Mouse (Mus musculus) kidney, adult 2 months (tissue): ENCODE results near the gene Ahnak2. TPM values are rescaled to one million over a fixed set of nuclear protein-coding genes. Genes with fewer than 3 reads are reported as not detected.

ENCODE experiments used
- DNase-seq: peaks from one replicate; pipeline ENCODE4 v3.0.0; 2021
- H3K27ac ChIP-seq: fragments of 200-500 bp; 2 replicates; pipeline ENCODE4 v1.5.1; 2012; ENCODE audit warnings: low read depth, low read length, control low read depth, inconsistent platforms; ENCODE audit not compliant: insufficient read depth
- H3K27me3 ChIP-seq: fragments of 200-500 bp; replicated peaks from 2 replicates; pipeline ENCODE4 v1.6.1; 2012; ENCODE audit warnings: mild to moderate bottlenecking, moderate library complexity, low read length, inconsistent platforms; ENCODE audit not compliant: control insufficient read depth, insufficient read depth
- H3K36me3 ChIP-seq: fragments of 200-500 bp; 2 replicates; pipeline ENCODE4 v1.6.1; 2012; ENCODE audit warnings: mild to moderate bottlenecking, moderate library complexity, low read length, inconsistent platforms; ENCODE audit not compliant: control insufficient read depth, insufficient read depth
- H3K4me1 ChIP-seq: fragments of 200-500 bp; 2 replicates; pipeline ENCODE4 v1.6.1; 2011; ENCODE audit warnings: low read length; ENCODE audit not compliant: control insufficient read depth, insufficient read depth
- H3K4me3 ChIP-seq: fragments of 200-500 bp; 2 replicates; pipeline ENCODE4 v1.5.1; 2011; ENCODE audit warnings: mild to moderate bottlenecking, low read depth, low read length, control low read depth; ENCODE audit not compliant: insufficient read depth
- CTCF ChIP-seq: fragments of 200-500 bp; conservative IDR thresholded peaks from 2 replicates; pipeline ENCODE4 v1.5.1; 2011; ENCODE audit warnings: low read depth, mild to moderate bottlenecking, control low read depth, low read length, moderate library complexity, mixed read lengths; ENCODE audit not compliant: insufficient read depth, insufficient read length
- POLR2A ChIP-seq: fragments of 200-500 bp; IDR thresholded peaks from one replicate; pipeline ENCODE4 v1.6.1; 2011; ENCODE audit warnings: low read depth, low read length, control low read depth
- WGBS: fragments of 180-500 bp; shearing (Covaris S2); methylation state at CpG from one replicate; pipeline ENCODE4 v1.1.7; 2018; 5-methylcytosine and 5-hydroxymethylcytosine counted together
- polyA plus RNA-seq: library from polyadenylated mRNA; depleted of rRNA; stranded (reverse); fragments of >200 nt; gene quantifications from 2 replicates; pipeline ENCODE4 v1.2.3, GENCODE M21; 2012

Ahnak2 gene
- polyA plus RNA-seq, 1 experiment, result 0.70 TPM

DNA sequence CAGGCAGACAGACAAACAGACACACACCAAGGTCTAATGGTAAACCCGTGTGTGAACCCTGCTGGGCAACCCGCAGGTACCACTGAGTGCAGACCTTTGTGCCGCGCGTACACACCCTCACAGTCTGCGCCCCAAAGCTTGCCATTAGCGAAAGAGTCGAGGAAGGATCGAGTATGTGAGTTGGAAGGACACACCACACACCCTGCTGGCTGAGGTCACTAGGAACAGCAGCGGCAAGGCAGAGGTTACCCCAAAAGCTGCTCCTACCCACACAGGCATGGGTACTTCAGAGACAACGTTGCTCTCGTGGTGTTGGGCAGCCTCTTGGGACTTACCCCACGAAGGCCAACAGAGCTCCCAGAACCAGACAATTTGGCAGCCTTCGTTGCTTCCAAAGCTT, 30.2 kb downstream of the Ahnak2 start:
- Histone ChIP-seq H3K4me1 (no peaks in the 10 kb centered on the region), H3K4me3 (no peak overlapping the region), H3K27me3 (no peaks in the 10 kb centered on the region), H3K36me3 (no peaks in the 10 kb centered on the region), H3K27ac (no peak overlapping the region)
- 93% methylated on average over 14 of the region's 14 CpGs for WGBS
- TF ChIP-seq CTCF, result no peak
- TF ChIP-seq POLR2A, result no peak
- no peak for DNase-seq

GRCm38 (mm10) chr12:112770396-112770795, 32.1 kb downstream of the Ahnak2 start:
- H3K36me3 ChIP-seq, result no peaks in the 10 kb centered on the region
- TF ChIP-seq CTCF, result no peak
- no peak for TF ChIP-seq POLR2A
- H3K27ac ChIP-seq, result no peak overlapping the region
- 71% methylated on average over 4 of the region's 4 CpGs for WGBS
- no peaks in the 10 kb centered on the region for H3K4me1 ChIP-seq
- no peaks in the 10 kb centered on the region for H3K27me3 ChIP-seq
- DNase-seq, result no peak
- no peak overlapping the region for H3K4me3 ChIP-seq

- H3K27ac ChIP-seq, result no peak overlapping the region
- 88% methylated on average over 2 of the region's 2 CpGs for WGBS
- no peaks in the 10 kb centered on the region for H3K27me3 ChIP-seq
- TF ChIP-seq POLR2A (no peak), CTCF (no peak)
- H3K4me3 ChIP-seq, result no peak overlapping the region
- H3K36me3 ChIP-seq, result no peaks in the 10 kb centered on the region
- no peaks in the 10 kb centered on the region for H3K4me1 ChIP-seq
- no peak for DNase-seq
Measured at GRCm38 (mm10) chr12:112769751-112770150, 32.7 kb downstream of the Ahnak2 start.

GRCm38 (mm10) chr12:112769031-112769430, 33.4 kb downstream of the Ahnak2 start:
- Histone ChIP-seq H3K4me1 (no peaks in the 10 kb centered on the region), H3K27ac (no peak overlapping the region), H3K4me3 (no peak overlapping the region), H3K27me3 (no peaks in the 10 kb centered on the region), H3K36me3 (no peaks in the 10 kb centered on the region)
- DNase-seq, result no peak
- TF ChIP-seq POLR2A (no peak), CTCF (no peak)
- 88% methylated on average over 6 of the region's 6 CpGs for WGBS

DNA sequence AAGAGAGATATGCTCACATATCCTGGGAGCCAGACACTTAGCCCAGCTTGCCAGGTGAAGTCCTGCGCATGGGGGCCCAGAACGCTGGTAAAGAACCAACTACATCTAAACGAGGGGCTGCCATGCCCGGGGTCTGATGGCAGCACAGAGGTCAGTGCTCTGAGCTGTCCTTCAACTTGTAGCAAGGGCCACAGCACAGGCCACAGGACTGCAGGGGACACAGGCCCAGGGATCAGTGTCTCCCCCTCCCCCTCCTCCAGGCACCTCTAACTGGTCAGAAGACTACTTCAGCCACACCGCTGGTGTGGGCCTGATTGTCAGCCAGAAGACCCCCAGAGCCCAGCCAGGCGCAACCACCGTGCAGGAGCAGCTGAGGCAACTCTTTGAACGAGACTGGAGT, 34.3 kb downstream of the Ahnak2 start:
- no peak overlapping the region for H3K27ac ChIP-seq
- TF ChIP-seq POLR2A (no peak), CTCF (no peak)
- H3K4me3 ChIP-seq, result no peak overlapping the region
- no peaks in the 10 kb centered on the region for H3K27me3 ChIP-seq
- DNase-seq, result no peak
- no peaks in the 10 kb centered on the region for H3K4me1 ChIP-seq
- H3K36me3 ChIP-seq, result no peaks in the 10 kb centered on the region
- WGBS, result 79% methylated on average over 8 of the region's 8 CpGs

GRCm38 (mm10) chr12:112767036-112767890, 35.2 kb downstream of the Ahnak2 start:
- no peak overlapping the region for H3K27ac ChIP-seq
- no peak for DNase-seq
- no peaks in the 10 kb centered on the region for H3K36me3 ChIP-seq
- no peaks in the 10 kb centered on the region for H3K27me3 ChIP-seq
- no peak overlapping the region for H3K4me3 ChIP-seq
- WGBS, result 90% methylated on average over 16 of the region's 16 CpGs
- TF ChIP-seq POLR2A (no peak), CTCF (no peak)
- no peaks in the 10 kb centered on the region for H3K4me1 ChIP-seq

GRCm38 (mm10) chr12:112766586-112766985, 35.9 kb downstream of the Ahnak2 start:
- TF ChIP-seq CTCF (no peak), POLR2A (no peak)
- no peak overlapping the region for H3K27ac ChIP-seq
- H3K27me3 ChIP-seq, result no peaks in the 10 kb centered on the region
- WGBS, result 93% methylated on average over 7 of the region's 7 CpGs
- no peaks in the 10 kb centered on the region for H3K36me3 ChIP-seq
- H3K4me1 ChIP-seq, result no peaks in the 10 kb centered on the region
- DNase-seq, result no peak
- no peak overlapping the region for H3K4me3 ChIP-seq

DNA sequence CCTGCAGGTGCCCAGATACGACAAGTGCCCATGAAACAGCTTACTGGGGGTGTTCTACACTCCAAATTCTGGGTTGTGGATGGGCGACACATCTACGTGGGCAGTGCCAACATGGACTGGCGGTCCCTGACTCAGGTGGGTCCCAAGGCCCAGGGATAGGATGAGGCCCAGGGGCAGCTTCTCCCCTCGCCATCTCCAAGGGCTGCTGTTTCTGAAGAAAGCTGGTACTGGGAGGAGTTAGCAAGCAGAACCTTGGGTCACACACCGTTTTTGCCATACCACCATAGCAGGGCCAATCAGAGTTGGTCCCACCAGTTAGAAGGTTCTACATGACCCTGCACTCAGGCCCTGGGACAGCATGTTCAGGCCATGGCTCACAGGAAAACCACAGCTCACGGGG, 37.5 kb downstream of the Ahnak2 start:
- Histone ChIP-seq H3K27me3 (no peaks in the 10 kb centered on the region), H3K4me1 (no peaks in the 10 kb centered on the region), H3K4me3 (no peak overlapping the region), H3K27ac (no peak overlapping the region), H3K36me3 (no peaks in the 10 kb centered on the region)
- DNase-seq, result no peak
- 90% methylated on average over 7 of the region's 7 CpGs for WGBS
- TF ChIP-seq POLR2A (no peak), CTCF (no peak)
